In the genomic region with DNA sequence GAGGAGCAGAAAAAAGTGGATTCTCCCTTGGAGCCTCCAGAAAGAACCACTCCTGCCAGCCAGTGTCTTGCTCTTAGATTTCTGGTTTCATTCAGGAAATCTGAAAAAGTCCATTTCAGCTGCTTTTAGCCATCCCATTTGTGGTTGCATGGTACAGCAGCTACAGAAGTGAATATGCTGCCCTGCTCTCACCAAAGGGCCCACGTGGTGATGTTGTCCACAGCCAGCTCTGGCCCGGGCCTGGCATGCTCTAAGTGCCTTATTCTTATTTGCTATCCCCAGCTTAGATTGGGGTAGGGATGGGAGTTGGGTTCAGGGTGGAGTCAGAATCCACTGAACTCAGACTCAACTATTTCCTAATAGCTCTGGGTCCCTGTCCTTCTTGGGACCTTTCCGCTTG, we compare ENCODE assay signal across 28 mouse cellular contexts. TPM values are rescaled to one million over a fixed set of nuclear protein-coding genes. Genes with fewer than 3 reads are reported as not detected.
DNase-seq lines count a peak whose midpoint lies in the region; ATAC-seq and TF ChIP-seq lines count a peak whose summit lies in the region.
"Had no signal": no experiment of that assay in that cellular context is flagged by ENCODE, and none has a peak within 500 bp of the region (broad histone marks: within the 10 kb centered on the region; RNA-seq: fewer than 3 reads in every experiment).

No protein-coding gene starts in this region.

- DNase-seq in cerebellum, adult 2 months, result peak in 1 of 2 experiments; percentile 40
- no peak for DNase-seq in cerebellum, adult 18-20 months
- no peak for DNase-seq in kidney, adult 2 months
- DNase-seq in kidney, adult 11 months, result no peak
- DNase-seq in lung, postnatal 0 days (ENCODE audit: low spot score), result no peak
- DNase-seq in lung, adult 2 months, result no peak
- no peak for DNase-seq in right cerebral cortex, postnatal 10 days (ENCODE audit: low spot score in 2 of 2)
- DNase-seq: adrenal gland, postnatal 36 days; cerebellum, adult 9-10 months; gastrocnemius, postnatal 36 days; layer of hippocampus, adult 9-11 months; lung, postnatal 4 days; right cerebral cortex, adult 18-20 months; spleen, adult 18-20 months had no signal

- H3K27me3 ChIP-seq in cerebellum, adult 2 months (ENCODE audit: control insufficient read depth, insufficient read depth, low read length), result no peaks in the 10 kb centered on the region
- no peaks in the 10 kb centered on the region for H3K27me3 ChIP-seq in kidney, adult 2 months (replicated peaks; ENCODE audit: control insufficient read depth, insufficient read depth, low read length)
- no peaks in the 10 kb centered on the region for H3K27me3 ChIP-seq in lung, postnatal 0 days (replicated peaks; ENCODE audit: insufficient read depth, low read length)
- H3K27me3 ChIP-seq: embryonic facial prominence, embryonic 12.5 days; limb, embryonic 13.5 days had no signal

- TF ChIP-seq POLR2A in cerebellum, adult 2 months (IDR thresholded peaks at IDR 0.05; ENCODE audit: borderline replicate concordance, insufficient read depth, low read length), result no peak
- TF ChIP-seq POLR2A in kidney, adult 2 months (IDR thresholded peaks at IDR 0.05; ENCODE audit: low read depth, low read length), result no peak
- TF ChIP-seq POLR2A in lung, adult 2 months (IDR thresholded peaks at IDR 0.05; ENCODE audit: borderline replicate concordance, extremely low read depth, low read depth, low read length), result no peak

- H3K4me3 ChIP-seq in cerebellum, adult 2 months (replicated peaks; ENCODE audit: insufficient read depth, low read depth, low read length), result no peak overlapping the region
- no peak overlapping the region for H3K4me3 ChIP-seq in kidney, adult 2 months (ENCODE audit: insufficient read depth, low read depth, low read length)
- no peak overlapping the region for H3K4me3 ChIP-seq in lung, postnatal 0 days (ENCODE audit: low read depth, low read length)
- no peak overlapping the region for H3K4me3 ChIP-seq in lung, adult 2 months (replicated peaks; ENCODE audit: extremely low read depth, low read depth, low read length)
- no peak overlapping the region for H3K4me3 ChIP-seq in brown adipose tissue, adult 24 weeks (ENCODE audit: insufficient read depth, low read depth, low read length)
- H3K4me3 ChIP-seq: embryonic facial prominence, embryonic 12.5 days; hindbrain, embryonic 10.5 days; limb, embryonic 13.5 days; midbrain, embryonic 10.5 days; neural tube, embryonic 12.5 days had no signal

- TF ChIP-seq CTCF in cerebellum, adult 2 months (IDR thresholded peaks at IDR 0.05; ENCODE audit: borderline replicate concordance, insufficient read depth, low read depth, low read length), result no peak
- no peak for TF ChIP-seq CTCF in kidney, adult 2 months (conservative IDR thresholded peaks at IDR 0.05; ENCODE audit: insufficient read depth, insufficient read length, low read depth, low read length)
- no peak for TF ChIP-seq CTCF in lung, postnatal 0 days (IDR thresholded peaks at IDR 0.05)
- no peak for TF ChIP-seq CTCF in lung, adult 2 months (IDR thresholded peaks at IDR 0.05; ENCODE audit: insufficient read depth, low read length)

- H3K4me1 ChIP-seq in cerebellum, adult 2 months (ENCODE audit: control insufficient read depth, insufficient read depth, low read length), result peaks cover 54% of the 10 kb centered on the region
- peaks cover 33% of the 10 kb centered on the region for H3K4me1 ChIP-seq in kidney, adult 2 months (ENCODE audit: control insufficient read depth, insufficient read depth, low read length)
- peaks cover 29% of the 10 kb centered on the region for H3K4me1 ChIP-seq in lung, postnatal 0 days (ENCODE audit: insufficient read depth, low read depth, low read length)
- H3K4me1 ChIP-seq in lung, adult 2 months (ENCODE audit: control insufficient read depth, insufficient read depth, low read length), result peaks cover 27% of the 10 kb centered on the region
- peaks cover 36% of the 10 kb centered on the region for H3K4me1 ChIP-seq in brown adipose tissue, adult 24 weeks (ENCODE audit: control insufficient read depth, insufficient read depth, insufficient read length, low read length)

- H3K9ac ChIP-seq in lung, postnatal 0 days (replicated peaks; ENCODE audit: low read depth), result no peak overlapping the region
- H3K9ac ChIP-seq: embryonic facial prominence, embryonic 12.5 days; limb, embryonic 13.5 days; neural tube, embryonic 12.5 days had no signal

- WGBS in cerebellum, adult 2 months, result 63% methylated on average over 3 of the region's 3 CpGs
- 79% methylated on average over 3 of the region's 3 CpGs for WGBS in kidney, adult 2 months
- WGBS in lung, postnatal 0 days, result 80% methylated on average over 3 of the region's 3 CpGs
- 56% methylated on average over 3 of the region's 3 CpGs for WGBS in lung, adult 2 months

- no peak for TF ChIP-seq EP300 in lung, postnatal 0 days (IDR thresholded peaks at IDR 0.05)

- H3K4me2 ChIP-seq in lung, postnatal 0 days (replicated peaks; ENCODE audit: low read depth, low read length), result no peak overlapping the region
- H3K4me2 ChIP-seq: embryonic facial prominence, embryonic 12.5 days; limb, embryonic 13.5 days; neural tube, embryonic 12.5 days had no signal

- ATAC-seq in lung, postnatal 0 days, result no peak
- ATAC-seq: CD4-positive, CD25-positive, alpha-beta regulatory T cell, adult 4 months; forebrain, embryonic 14.5 days; hindbrain, postnatal 0 days; intestine, postnatal 0 days had no signal

- no peaks in the 10 kb centered on the region; the same call in 1 of the 2 replicates for H3K36me3 ChIP-seq in kidney, adult 2 months (ENCODE audit: control insufficient read depth, insufficient read depth, low read length)
- H3K36me3 ChIP-seq in lung, postnatal 0 days (ENCODE audit: insufficient read depth, low read length), result peaks cover 6% of the 10 kb centered on the region; the same call in 1 of the 2 replicates
- H3K36me3 ChIP-seq: embryonic facial prominence, embryonic 12.5 days had no signal

- H3K9me3 ChIP-seq in lung, postnatal 0 days (ENCODE audit: low read length), result no peaks in the 10 kb centered on the region
- H3K9me3 ChIP-seq: embryonic facial prominence, embryonic 12.5 days; G1E; hindbrain, embryonic 10.5 days; limb, embryonic 13.5 days; midbrain, embryonic 10.5 days; neural tube, embryonic 12.5 days had no signal

- H3K27ac ChIP-seq in cerebellum, adult 2 months (ENCODE audit: insufficient read depth, low read length), result peak overlapping the region; percentile 96
- peak overlapping the region; percentile 65 for H3K27ac ChIP-seq in kidney, adult 2 months (ENCODE audit: insufficient read depth, low read depth, low read length)
- H3K27ac ChIP-seq in lung, postnatal 0 days (ENCODE audit: low read length), result peak overlapping the region; percentile 39; the same call in 1 of the 2 replicates
- peak overlapping the region; percentile 67 for H3K27ac ChIP-seq in brown adipose tissue, adult 24 weeks (replicated peaks; ENCODE audit: low read depth, low read length)
- H3K27ac ChIP-seq: embryonic facial prominence, embryonic 12.5 days; hindbrain, embryonic 10.5 days; hindbrain, postnatal 0 days; limb, embryonic 13.5 days; midbrain, embryonic 10.5 days; neural tube, embryonic 12.5 days; stomach, postnatal 0 days had no signal

RNA-seq across cellular contexts. Expression of a gene that starts 21.4 kb away (rescaled TPM):
- not detected in 2 replicates for polyA plus RNA-seq in cerebellum, adult 2 months (2012; rRNA removed)
- polyA plus RNA-seq in kidney, adult 2 months (2012; rRNA removed), result not detected in 2 replicates
- polyA plus RNA-seq in lung, postnatal 0 days (2015; fragmentation: Nextera tagmentation; extraction: Ambion mirVana), result 0.18 and 0.27 TPM in 2 replicates
- polyA plus RNA-seq in lung, adult 2 months (2012; rRNA removed), result not detected in 2 replicates
- not detected in 2 replicates for polyA plus RNA-seq in brown adipose tissue, adult 24 weeks (2012; ENCODE audit: insufficient read depth, insufficient read length, missing spikeins)
- polyA plus RNA-seq: CD4-positive, CD25-positive, alpha-beta regulatory T cell, adult 4 months; embryonic facial prominence, embryonic 12.5 days; forebrain, embryonic 14.5 days; G1E; heart, embryonic 14.5 days; hindbrain, embryonic 10.5 days; hindbrain, postnatal 0 days; intestine, postnatal 0 days; liver, embryonic 16.5 days; midbrain, embryonic 10.5 days; stomach, postnatal 0 days had no signal

RNA-seq across cellular contexts. Expression of a gene that starts 43.5 kb away (rescaled TPM):
- polyA plus RNA-seq in cerebellum, adult 2 months (2012; rRNA removed), result 60.8 and 68.9 TPM in 2 replicates
- polyA plus RNA-seq in kidney, adult 2 months (2012; rRNA removed), result 30.6 and 31.2 TPM in 2 replicates
- 78.2 and 89.0 TPM in 2 replicates for polyA plus RNA-seq in lung, postnatal 0 days (2015; fragmentation: Nextera tagmentation; extraction: Ambion mirVana)
- polyA plus RNA-seq in lung, adult 2 months (2012; rRNA removed), result 88.4 and 109 TPM in 2 replicates
- polyA plus RNA-seq in brown adipose tissue, adult 24 weeks (2012; ENCODE audit: insufficient read depth, insufficient read length, missing spikeins), result 13.6 and 24.0 TPM in 2 replicates

Comparison
In these comparisons a context has a peak if more than half of its experiments do, and no peak if none do; other contexts are left out.
1. H3K27ac ChIP-seq: peak in every context shown above with its lines; median percentile 96 in cerebellum, adult 2 months; 67 in brown adipose tissue, adult 24 weeks; 65 in kidney, adult 2 months; 39 in lung, postnatal 0 days.